Mouse (Mus musculus) hindbrain, embryonic 15.5 days (tissue): ENCODE data around the gene Trmu. TPM values are rescaled to one million over a fixed set of nuclear protein-coding genes. Genes with fewer than 3 reads are reported as not detected.

Experiments
- ATAC-seq: fragments of 200-750 bp; cut with Nextera tagmentation; 2 replicates; pipeline ENCODE4 v1.8.0; 2017; ENCODE audit warnings: low read depth, moderate number of reproducible peaks, moderate TSS enrichment; ENCODE audit not compliant: low FRiP score
- H3K27ac ChIP-seq: fragments of 300-500 bp; sonication (generic); replicated peaks from 2 replicates; pipeline ENCODE4 v1.5.1; 2015; ENCODE audit warnings: mild to moderate bottlenecking, inconsistent platforms
- H3K27me3 ChIP-seq: fragments of 300-500 bp; sonication (generic); 2 replicates; pipeline ENCODE4 v1.6.1; 2015; ENCODE audit warnings: control low read depth, inconsistent platforms
- H3K36me3 ChIP-seq: fragments of 300-500 bp; sonication (generic); 2 replicates; pipeline ENCODE4 v1.6.1; 2015; ENCODE audit warnings: control low read depth, inconsistent platforms
- H3K4me1 ChIP-seq: fragments of 300-500 bp; sonication (generic); replicated peaks from 2 replicates; pipeline ENCODE4 v1.6.1; 2015; ENCODE audit warnings: control low read depth, inconsistent platforms
- H3K4me2 ChIP-seq: fragments of 300-500 bp; sonication (generic); 2 replicates; pipeline ENCODE4 v1.6.1; 2015; ENCODE audit warnings: moderate library complexity, mild to moderate bottlenecking, inconsistent platforms
- H3K4me3 ChIP-seq: fragments of 300-500 bp; sonication (generic); 2 replicates; pipeline ENCODE4 v1.5.1; 2015; ENCODE audit warnings: mild to moderate bottlenecking, inconsistent platforms
- H3K9ac ChIP-seq: fragments of 300-500 bp; sonication (generic); 2 replicates; pipeline ENCODE4 v1.6.1; 2015; ENCODE audit warnings: inconsistent platforms
- H3K9me3 ChIP-seq: fragments of 300-500 bp; sonication (generic); 2 replicates; pipeline ENCODE4 v1.6.1; 2016; ENCODE audit warnings: control low read depth, inconsistent platforms
- WGBS: fragments of 180-500 bp; shearing (Covaris S2); methylation state at CpG from one replicate; pipeline ENCODE4 v1.1.7; 2015; 5-methylcytosine and 5-hydroxymethylcytosine counted together
- polyA plus RNA-seq: library from polyadenylated mRNA; unstranded; fragments of >200 nt; fragmentation: Nextera tagmentation; extraction: Ambion mirVana; gene quantifications from 2 replicates; pipeline ENCODE4 v1.2.1, GENCODE M21; 2015

Gene Trmu
- polyA plus RNA-seq, 1 experiment from 2014 or later, result 50.8 TPM

DNA sequence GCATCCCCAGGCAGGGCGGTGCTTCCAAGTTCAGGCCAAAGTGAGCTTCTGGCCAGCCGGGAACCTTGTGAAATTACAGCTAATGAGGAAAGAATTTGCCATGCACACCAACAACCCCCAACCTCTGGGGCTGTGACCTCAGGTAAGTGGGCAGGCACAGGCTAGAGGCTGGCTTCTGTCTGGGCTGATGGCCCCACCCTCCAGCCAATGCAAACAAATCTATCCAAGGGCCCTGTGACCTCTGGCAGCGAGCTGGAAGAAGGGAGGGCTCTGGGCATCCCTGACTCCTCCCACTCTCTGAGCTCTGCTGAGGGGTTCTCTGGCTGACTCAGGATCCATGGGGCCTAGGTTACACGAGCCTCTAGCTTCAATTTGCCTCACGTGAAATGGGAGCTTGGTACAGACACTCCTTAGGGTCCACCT is 56.5 kb downstream of the Trmu start:
- Histone ChIP-seq H3K4me1 (no peaks in the 10 kb centered on the region), H3K36me3 (no peaks in the 10 kb centered on the region), H3K9me3 (no peaks in the 10 kb centered on the region), H3K4me3 (no peak overlapping the region), H3K27ac (no peak overlapping the region), H3K9ac (no peak overlapping the region), H3K4me2 (no peak overlapping the region), H3K27me3 (no peaks in the 10 kb centered on the region)
- 37% methylated on average over 5 of the region's 5 CpGs for WGBS
- no peak for ATAC-seq

Other genes with a start within 250 kb of the Trmu start
- gene Ppara, start 144.3 kb upstream of the Trmu start, polyA plus RNA-seq, result 1.6 and 2.1 TPM in 2 replicates
- gene Cdpf1, start 67.6 kb upstream of the Trmu start, polyA plus RNA-seq, result 19.8 and 20.7 TPM in 2 replicates
- gene Pkdrej, start 57.6 kb upstream of the Trmu start, polyA plus RNA-seq, result 0.04 and 0.08 TPM in 2 replicates
- 2.9 and 3.6 TPM in 2 replicates for gene Ttc38, start 47.0 kb upstream of the Trmu start, polyA plus RNA-seq
- 7.5 and 8.7 TPM in 2 replicates for gene Gtse1, start 19.6 kb upstream of the Trmu start, polyA plus RNA-seq
- 1.4 and 1.6 TPM in 2 replicates for gene Celsr1, start 154.5 kb downstream of the Trmu start, polyA plus RNA-seq
- 31.6 and 33.4 TPM in 2 replicates for gene Gramd4, start 178.4 kb downstream of the Trmu start, polyA plus RNA-seq